Mouse (Mus musculus) olfactory bulb, adult 2 months (tissue): ENCODE results near the gene Insr. TPM values are rescaled to one million over a fixed set of nuclear protein-coding genes. Genes with fewer than 3 reads are reported as not detected.

Source experiments
- H3K27ac ChIP-seq: fragments of 200-500 bp; 2 replicates; pipeline ENCODE4 v1.5.1; 2012; ENCODE audit warnings: low read depth, low read length; ENCODE audit not compliant: insufficient read depth
- H3K4me1 ChIP-seq: fragments of 200-500 bp; 2 replicates; pipeline ENCODE4 v1.6.1; 2012; ENCODE audit warnings: low read length; ENCODE audit not compliant: control insufficient read depth, insufficient read depth
- H3K4me3 ChIP-seq: fragments of 200-500 bp; 2 replicates; pipeline ENCODE4 v1.5.1; 2012; ENCODE audit warnings: mild to moderate bottlenecking, low read depth, low read length, moderate library complexity; ENCODE audit not compliant: insufficient read depth
- CTCF ChIP-seq: fragments of 200-500 bp; IDR thresholded peaks from 2 replicates; pipeline ENCODE4 v1.5.1; 2012; ENCODE audit warnings: low read depth, mild to moderate bottlenecking, low read length, moderate library complexity; ENCODE audit not compliant: insufficient read depth
- POLR2A ChIP-seq: fragments of 200-500 bp; IDR thresholded peaks from 2 replicates; pipeline ENCODE4 v1.6.1; 2012; ENCODE audit warnings: mild to moderate bottlenecking, low read depth, low read length, moderate library complexity; ENCODE audit not compliant: insufficient read depth
- WGBS: fragments of 180-500 bp; shearing (Covaris S2); methylation state at CpG from one replicate; pipeline ENCODE4 v1.1.7; 2018; 5-methylcytosine and 5-hydroxymethylcytosine counted together
- polyA plus RNA-seq: library from polyadenylated mRNA; stranded (reverse); fragments of >200 nt; gene quantifications from 2 replicates; pipeline ENCODE4 v1.2.4, GENCODE M21; 2012; ENCODE audit warnings: low replicate concordance; ENCODE audit not compliant: missing spikeins, insufficient read depth, insufficient read length

The Insr gene
- polyA plus RNA-seq, 1 experiment, result 62.6 TPM

DNA sequence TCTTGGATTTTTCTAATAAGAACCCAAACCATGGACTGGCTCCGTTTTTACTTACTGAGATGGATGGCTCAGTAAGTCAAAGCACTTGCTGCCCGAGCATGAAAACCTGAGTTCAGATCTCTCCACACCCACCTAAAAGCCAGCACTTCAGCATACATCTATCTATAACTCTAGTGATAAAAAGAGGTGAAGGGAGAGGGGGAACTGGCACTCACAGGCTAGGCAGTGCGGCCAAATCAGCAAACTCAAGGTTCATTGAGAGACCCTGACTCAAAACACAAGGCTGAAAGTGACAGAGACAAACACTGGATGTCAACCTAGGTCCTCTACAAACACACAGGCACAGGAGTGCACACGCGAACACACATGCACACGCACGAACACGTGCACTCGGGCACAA is 2.2 kb downstream of the Insr start:
- 97% methylated on average over 9 of the region's 9 CpGs for WGBS
- no peak overlapping the region for H3K4me3 ChIP-seq
- TF ChIP-seq POLR2A (no peak), CTCF (no peak)
- no peak overlapping the region for H3K27ac ChIP-seq
- peaks cover 12% of the 10 kb centered on the region; the same call in 1 of the 2 replicates for H3K4me1 ChIP-seq

DNA sequence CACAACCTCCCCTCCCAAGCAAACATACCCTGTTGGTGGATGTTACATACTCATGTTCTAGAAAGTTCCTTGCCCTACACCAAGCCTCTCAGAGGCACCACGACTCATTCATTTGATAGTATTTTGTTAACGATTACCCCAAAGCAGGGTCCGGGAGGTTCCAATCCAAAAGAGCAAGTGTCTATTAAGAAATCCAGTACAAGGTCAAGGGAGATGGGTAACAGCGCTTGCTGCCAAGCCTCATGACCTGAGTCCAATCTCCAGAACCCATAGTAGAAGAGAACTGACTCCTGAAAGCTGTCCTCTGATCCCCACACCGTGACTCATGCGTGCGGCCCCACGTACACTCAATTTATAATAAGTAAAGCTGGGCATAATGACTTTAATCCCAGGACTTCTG is 3.4 kb downstream of the Insr start:
- no peak for TF ChIP-seq CTCF
- TF ChIP-seq POLR2A, result no peak
- H3K4me3 ChIP-seq, result no peak overlapping the region
- peaks cover 12% of the 10 kb centered on the region; the same call in 1 of the 2 replicates for H3K4me1 ChIP-seq
- 95% methylated on average over 8 of the region's 8 CpGs for WGBS
- H3K27ac ChIP-seq, result no peak overlapping the region

DNA sequence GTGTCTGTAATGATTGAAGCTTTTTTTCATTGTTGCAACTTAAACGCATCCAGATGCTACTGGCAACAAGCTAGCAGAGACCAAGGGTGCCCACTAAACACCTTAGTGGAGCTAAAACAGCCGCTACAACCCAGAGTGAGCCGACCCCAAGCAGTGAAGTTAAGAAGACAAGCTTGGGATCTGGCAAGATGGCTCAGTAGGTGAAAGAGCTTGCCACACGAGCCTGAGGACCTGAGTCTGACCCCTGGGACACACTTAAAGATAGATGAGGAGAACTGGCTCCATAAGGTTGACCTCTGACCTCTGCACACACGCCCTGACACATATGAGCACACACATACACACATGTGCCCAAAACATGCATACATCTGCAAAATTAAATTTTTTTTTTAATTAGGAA is 4.2 kb downstream of the Insr start:
- no peak overlapping the region for H3K27ac ChIP-seq
- no peak overlapping the region for H3K4me3 ChIP-seq
- TF ChIP-seq POLR2A, result no peak
- TF ChIP-seq CTCF, result no peak
- 80% methylated on average over 5 of the region's 5 CpGs for WGBS
- peaks cover 9% of the 10 kb centered on the region; the same call in 1 of the 2 replicates for H3K4me1 ChIP-seq

DNA sequence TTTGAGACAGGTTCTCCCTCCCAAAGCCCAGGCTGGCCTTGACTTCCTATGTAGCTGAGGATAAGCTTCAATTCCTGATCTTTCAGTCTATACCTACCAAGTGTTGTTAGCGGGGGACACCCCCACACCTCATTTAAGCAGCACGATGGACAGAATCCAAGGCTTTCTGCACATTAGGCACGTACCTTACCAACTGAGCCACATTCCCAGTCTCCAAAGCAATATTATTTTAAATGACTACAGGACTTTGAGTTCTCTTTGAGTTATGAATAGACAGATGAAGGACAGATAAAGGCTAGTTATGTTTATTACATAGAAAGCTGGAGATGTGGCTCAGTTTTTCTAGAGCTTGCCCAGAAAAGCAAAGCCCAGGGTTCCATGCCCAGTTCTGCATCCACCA is 5.6 kb downstream of the Insr start:
- WGBS, result 90% methylated on average over 3 of the region's 3 CpGs
- no peak for TF ChIP-seq POLR2A
- no peak for TF ChIP-seq CTCF
- no peak overlapping the region for H3K27ac ChIP-seq
- no peak overlapping the region for H3K4me3 ChIP-seq
- peaks cover 9% of the 10 kb centered on the region; the same call in 1 of the 2 replicates for H3K4me1 ChIP-seq

DNA sequence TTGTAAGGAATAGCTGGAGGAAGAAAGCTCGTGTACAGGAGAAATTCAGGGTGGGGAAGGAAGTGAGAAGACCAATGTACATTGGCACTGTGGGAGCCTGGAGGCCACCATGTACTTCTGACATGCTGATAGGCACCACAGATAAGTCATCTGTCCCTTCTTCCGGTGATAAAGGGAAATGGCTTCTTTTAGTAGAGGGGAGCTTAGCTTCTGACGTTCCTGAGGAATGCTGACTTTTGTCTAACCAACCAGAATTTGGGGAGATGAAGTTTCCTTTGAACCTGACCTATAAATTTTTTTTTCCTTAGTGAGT is 12.0 kb downstream of the Insr start:
- TF ChIP-seq POLR2A, result no peak
- WGBS, result 92% methylated on average over 3 of the region's 3 CpGs
- Histone ChIP-seq H3K4me3 (no peak overlapping the region), H3K27ac (no peak overlapping the region), H3K4me1 (0 out of 2 replicates have a peak, but pooled peaks cover 4% of the 10 kb centered on the region)

DNA sequence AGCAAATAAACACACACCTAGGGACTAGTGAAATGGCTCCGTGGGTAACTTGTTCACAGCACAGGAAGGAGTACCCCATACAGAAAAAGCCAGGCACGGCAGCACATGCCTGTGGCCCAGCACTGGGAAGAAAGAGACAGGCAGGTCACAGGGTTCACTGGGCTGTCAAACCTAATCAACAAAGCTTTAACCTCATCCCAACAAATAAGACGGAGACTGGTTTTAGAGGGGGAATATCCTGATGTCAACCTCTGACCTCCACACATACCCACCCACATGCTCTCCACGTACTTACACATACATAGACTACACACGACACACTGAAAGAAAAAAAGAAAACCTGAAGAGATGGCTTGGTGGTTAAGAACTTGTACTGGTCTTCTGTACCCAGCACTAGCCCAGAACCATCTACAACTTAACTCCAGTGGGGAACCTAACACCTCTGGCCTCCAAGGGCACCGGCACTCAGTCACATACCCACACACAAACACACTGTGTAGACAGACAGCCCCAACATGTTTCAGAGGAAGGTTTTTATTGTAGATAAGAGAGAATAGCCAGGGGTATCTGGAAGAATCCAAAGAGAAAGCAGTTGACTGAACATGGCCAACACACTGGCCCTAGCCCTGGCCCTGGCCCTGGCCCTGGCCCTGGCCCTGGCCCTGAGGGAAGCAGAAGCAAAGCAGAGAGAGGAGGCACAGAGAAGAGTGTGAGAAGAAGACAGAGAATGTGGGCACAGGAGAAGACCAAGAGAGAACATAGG is 12.6 kb downstream of the Insr start:
- Histone ChIP-seq H3K27ac (no peak overlapping the region), H3K4me3 (no peak overlapping the region), H3K4me1 (0 out of 2 replicates have a peak, but pooled peaks cover 4% of the 10 kb centered on the region)
- 90% methylated on average over 6 of the region's 6 CpGs for WGBS
- TF ChIP-seq POLR2A (no peak), CTCF (no peak)

DNA sequence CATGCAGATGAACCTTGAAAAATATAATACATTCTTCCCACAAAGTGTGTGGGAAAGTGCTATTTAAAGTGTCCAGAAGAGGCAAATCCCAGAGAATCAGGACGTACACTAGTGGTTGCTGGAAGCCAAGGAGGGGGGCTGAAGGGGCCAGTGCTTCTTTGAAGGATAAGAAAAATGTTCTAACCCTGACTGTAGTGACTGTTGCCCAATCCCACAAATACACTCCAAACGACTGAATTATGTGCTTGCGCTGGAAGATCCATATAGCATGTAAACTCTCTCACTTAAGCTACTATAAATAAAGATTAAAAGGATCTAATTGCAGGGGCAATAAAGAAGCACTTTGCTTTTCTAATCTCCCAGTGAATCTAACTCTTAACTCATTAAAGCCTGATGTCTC is 14.2 kb downstream of the Insr start:
- H3K4me3 ChIP-seq, result no peak overlapping the region
- TF ChIP-seq POLR2A (no peak), CTCF (no peak)
- 0 out of 2 replicates have a peak overlapping the region, but pooled peaks have one; percentile 12 for H3K27ac ChIP-seq
- peaks cover 9% of the 10 kb centered on the region for H3K4me1 ChIP-seq
- 13% methylated on average over 3 of the region's 3 CpGs for WGBS

DNA sequence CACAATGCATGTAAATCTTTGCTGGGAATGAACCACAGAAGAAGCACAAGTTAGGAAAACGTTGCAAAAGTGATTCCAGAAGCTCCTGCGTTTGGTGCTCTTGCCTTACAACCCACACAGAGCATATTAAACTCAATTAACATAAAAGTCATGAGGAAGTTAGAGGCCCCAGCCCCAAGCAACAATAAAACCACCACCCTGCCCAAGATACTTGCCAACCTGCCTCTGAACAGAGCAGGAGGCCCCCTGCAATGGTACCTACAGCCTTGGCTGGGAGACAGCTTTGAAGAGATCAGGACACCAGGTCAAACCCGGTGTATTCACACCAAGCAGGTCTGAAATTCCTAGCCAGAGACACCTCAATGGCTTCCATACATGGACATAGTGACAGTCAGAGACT is 16.6 kb downstream of the Insr start:
- H3K4me1 ChIP-seq, result peaks cover 9% of the 10 kb centered on the region
- TF ChIP-seq POLR2A (no peak), CTCF (no peak)
- no peak overlapping the region for H3K27ac ChIP-seq
- WGBS, result 72% methylated on average over 3 of the region's 3 CpGs
- H3K4me3 ChIP-seq, result no peak overlapping the region

DNA sequence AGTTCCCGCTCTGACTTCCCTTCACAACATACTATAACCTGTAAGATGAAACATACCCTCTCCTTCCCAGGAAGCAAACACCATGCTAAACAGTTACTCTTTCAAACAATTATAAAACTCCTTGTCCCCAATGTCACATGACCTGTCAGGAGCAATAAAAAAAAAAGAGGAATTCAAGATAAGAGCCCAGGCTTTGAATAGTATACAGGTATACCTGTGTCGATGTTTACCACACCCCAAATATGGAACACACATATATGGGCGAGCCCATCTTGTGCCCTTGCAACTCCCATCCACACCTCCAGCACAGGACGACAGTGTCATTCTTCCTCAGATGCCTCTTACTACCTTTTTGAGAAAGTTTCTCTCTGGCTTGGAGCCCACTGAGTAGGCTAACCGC is 18.3 kb downstream of the Insr start:
- peaks cover 11% of the 10 kb centered on the region for H3K4me1 ChIP-seq
- H3K4me3 ChIP-seq, result no peak overlapping the region
- no peak for TF ChIP-seq POLR2A
- TF ChIP-seq CTCF, result no peak
- WGBS, result 93% methylated on average over 5 of the region's 5 CpGs
- H3K27ac ChIP-seq, result no peak overlapping the region
